Mouse (Mus musculus): Measurements from ENCODE around the gene Dennd1a. TPM values are rescaled to one million over a fixed set of nuclear protein-coding genes. Genes with fewer than 3 reads are reported as not detected.

Dennd1a gene
- total RNA-seq, 2 experiments from 2014 or later: 28.4 to 28.5 TPM

DNA sequence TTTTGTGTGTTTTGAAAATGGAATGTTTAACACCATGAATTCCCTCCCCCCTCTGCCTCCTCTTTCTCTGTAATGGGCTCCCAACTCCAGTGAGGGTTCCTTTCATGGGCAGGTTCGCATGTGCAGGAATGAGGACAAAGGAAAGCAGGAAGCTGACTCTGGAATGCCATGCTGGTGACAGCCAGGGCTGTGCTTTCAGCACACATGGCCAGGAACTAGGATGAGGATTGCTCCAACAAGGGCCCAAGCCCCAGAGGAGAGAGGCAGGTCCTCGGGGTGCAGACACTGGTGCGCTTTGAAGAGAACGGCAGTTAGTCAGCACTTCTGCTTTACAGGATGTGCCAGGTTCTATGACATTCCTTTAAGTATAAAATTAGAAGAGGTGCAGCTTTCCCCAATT, 444.5 kb downstream of the Dennd1a start:
- DNase-seq: no peak
- no peak for TF ChIP-seq CTCF (IDR thresholded peaks at IDR 0.05)
- Histone ChIP-seq H3K27ac (no peak overlapping the region), H3K4me3 (no peak overlapping the region)
- intact Hi-C loops (cut with DNase I): no loop called here

- intact Hi-C loops (cut with DNase I): no loop called here
- no peak for DNase-seq
- H3K27ac ChIP-seq: no peak overlapping the region
- no peak overlapping the region for H3K4me3 ChIP-seq
- no peak for TF ChIP-seq CTCF (IDR thresholded peaks at IDR 0.05)
Observed at GRCm38 (mm10) chr2:37842151-37842569, 445.0 kb downstream of the Dennd1a start.

DNA sequence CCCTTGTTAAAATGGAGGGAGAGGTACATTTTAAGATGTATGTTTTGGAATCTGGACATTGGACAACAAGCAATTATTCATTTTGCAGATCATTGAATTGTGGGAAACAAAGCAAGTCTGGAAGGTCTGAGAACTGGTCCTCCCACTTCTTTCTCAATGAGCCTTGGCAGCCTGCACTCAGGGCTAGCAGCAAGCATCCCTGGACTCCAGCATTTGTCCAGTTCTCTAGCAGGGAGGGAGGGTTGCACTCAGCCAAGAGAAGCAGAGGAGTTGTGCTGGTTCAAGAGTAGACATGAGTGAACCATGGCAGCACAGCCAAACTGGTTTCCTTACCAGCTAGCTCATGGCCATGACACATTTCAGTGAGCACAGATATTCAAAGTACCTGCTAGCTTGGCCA, 447.3 kb downstream of the Dennd1a start:
- TF ChIP-seq CTCF (IDR thresholded peaks at IDR 0.05): no peak
- no peak overlapping the region for H3K4me3 ChIP-seq
- intact Hi-C loops (cut with DNase I): no loop called here
- no peak for DNase-seq
- H3K27ac ChIP-seq: no peak overlapping the region

DNA sequence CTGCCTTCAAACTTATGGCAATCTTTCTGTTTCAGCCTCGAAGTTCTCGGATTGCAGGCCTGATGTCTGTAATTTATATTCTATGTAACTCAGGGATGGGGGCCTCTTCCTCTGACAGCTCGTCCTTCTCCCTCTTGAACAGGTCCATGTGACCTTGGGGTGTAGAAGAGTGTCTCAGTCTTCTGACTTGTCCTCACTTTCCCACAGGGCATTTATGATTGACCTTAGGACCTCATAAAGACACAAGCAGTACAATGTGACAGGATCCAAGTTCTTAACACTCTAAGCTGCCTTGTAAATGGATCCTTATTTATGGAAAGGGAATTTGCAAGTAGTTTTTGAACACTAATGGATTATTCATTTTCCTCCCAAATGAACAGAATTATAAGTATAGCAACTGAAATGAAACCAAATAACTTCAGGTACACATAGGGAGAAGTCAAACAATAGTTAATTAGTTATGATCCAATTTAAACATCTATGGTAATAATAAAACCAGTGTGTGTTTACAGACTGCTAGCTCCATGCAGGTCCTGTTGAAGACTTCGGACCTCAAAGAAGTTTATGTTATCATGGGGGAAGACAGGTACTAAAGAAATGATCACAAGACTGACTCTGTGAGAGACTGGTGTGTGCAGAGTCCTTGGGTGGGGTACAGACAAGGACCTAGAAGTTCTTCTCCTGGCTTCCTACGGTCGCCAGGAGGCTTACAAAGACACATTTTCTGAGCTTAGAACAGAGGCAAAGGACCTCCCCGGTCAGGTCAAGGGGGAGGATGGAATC, 448.8 kb downstream of the Dennd1a start:
- H3K4me3 ChIP-seq: no peak overlapping the region
- intact Hi-C loops (cut with DNase I): no loop called here
- TF ChIP-seq CTCF (IDR thresholded peaks at IDR 0.05): no peak
- H3K27ac ChIP-seq: no peak overlapping the region
- no peak for DNase-seq

- Histone ChIP-seq H3K4me3 (no peak overlapping the region), H3K27ac (no peak overlapping the region)
- no peak for DNase-seq
- intact Hi-C loops (cut with DNase I): no loop called here
- TF ChIP-seq CTCF (IDR thresholded peaks at IDR 0.05): no peak
Observed at GRCm38 (mm10) chr2:37837542-37837941, 449.6 kb downstream of the Dennd1a start.

DNA sequence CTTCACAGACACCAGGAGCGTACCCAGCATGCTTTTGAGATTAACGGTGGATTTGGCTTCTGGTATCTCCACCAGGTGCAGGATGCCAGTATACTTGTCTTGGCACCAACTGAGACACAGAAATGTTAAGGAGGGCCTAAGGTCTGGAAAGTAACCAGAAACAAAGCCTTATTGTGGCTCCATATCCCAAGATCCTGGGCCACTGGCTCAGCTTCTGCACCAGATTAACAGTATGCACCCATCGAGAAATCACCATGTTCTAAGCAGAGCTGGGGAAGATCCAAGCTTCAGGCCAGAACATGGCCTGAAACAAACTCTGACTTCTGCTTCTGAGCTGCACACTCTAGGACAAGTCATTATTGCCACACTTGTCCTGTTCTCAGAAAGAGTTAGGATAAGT, 450.3 kb downstream of the Dennd1a start:
- no peak for TF ChIP-seq CTCF (IDR thresholded peaks at IDR 0.05)
- no peak for DNase-seq
- intact Hi-C loops (cut with DNase I): no loop called here

DNA sequence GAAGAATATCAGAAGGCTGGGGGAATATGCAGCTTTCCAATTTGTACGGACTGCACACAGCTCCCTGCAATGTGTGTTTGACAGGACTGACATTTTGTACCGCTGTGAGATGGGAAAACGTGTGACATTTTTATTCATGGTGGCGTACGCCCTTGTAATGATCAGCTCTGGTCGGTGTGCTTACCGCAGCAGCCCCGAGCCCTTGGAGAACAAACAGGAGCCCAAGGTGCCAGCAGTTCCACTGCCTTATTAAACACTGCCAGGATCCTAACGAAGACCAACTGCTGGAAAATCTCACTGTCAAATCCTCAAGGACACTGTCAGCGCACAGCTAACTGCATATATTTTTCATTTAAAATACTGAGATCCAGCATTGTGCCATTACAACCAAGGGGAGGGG, 454.9 kb downstream of the Dennd1a start:
- no peak for DNase-seq
- no peak overlapping the region for H3K27ac ChIP-seq
- H3K4me3 ChIP-seq: no peak overlapping the region
- TF ChIP-seq CTCF (IDR thresholded peaks at IDR 0.05): no peak
- intact Hi-C loops (cut with DNase I): no loop called here

More for the DNA sequence above, 450.3 kb downstream of the Dennd1a start:
- no peak overlapping the region for H3K27ac ChIP-seq
- no peak overlapping the region for H3K4me3 ChIP-seq

- no peak for DNase-seq
- no peak overlapping the region for H3K4me3 ChIP-seq
- intact Hi-C loops (cut with DNase I): no loop called here
- no peak for TF ChIP-seq CTCF (IDR thresholded peaks at IDR 0.05)
- no peak overlapping the region for H3K27ac ChIP-seq
Observed at GRCm38 (mm10) chr2:37829758-37830275, 457.4 kb downstream of the Dennd1a start.

DNA sequence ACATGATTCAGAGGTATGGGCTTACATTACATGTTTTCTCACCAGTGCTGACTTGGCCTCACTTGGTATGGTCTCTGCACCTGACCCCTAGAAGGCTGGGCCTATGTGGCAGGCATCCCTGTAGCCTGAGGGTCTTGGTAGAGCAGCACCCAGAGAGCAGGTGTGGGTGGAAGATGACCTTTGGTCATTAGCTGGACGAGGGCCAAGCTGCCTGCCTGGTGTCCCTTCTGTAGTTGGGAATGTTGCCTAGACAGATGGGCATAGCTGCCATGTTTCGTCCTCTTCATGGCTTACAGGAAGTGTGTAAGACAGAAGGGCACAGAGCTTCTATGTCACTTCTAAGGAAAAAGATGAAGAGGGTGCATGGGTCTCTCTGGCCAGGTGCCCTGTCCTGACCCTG, 463.4 kb downstream of the Dennd1a start:
- intact Hi-C loops (cut with DNase I): no loop called here
- DNase-seq: no peak
- Histone ChIP-seq H3K27ac (no peak overlapping the region), H3K4me3 (no peak overlapping the region)
- no peak for TF ChIP-seq CTCF (IDR thresholded peaks at IDR 0.05)

DNA sequence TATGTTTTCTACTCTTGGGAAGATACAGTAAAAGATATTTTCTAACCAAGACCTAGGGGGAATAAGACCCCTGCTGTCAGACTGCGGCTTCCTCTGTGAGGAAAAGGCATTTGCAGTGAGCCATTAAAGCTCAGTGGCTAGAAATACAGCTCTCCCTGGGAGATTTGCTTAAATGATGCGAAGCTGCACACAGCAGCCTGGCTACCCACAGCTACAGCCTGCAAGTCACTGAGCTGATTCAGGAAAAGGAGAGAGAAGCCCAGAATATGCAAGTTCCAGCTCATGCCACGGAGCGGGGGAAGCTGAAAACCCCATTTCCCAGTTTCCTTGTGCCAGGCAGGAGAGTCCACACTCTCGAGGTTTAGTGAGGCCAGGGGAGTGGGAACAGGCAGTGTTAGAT, 465.1 kb downstream of the Dennd1a start:
- TF ChIP-seq CTCF (IDR thresholded peaks at IDR 0.05): no peak

GRCm38 (mm10) chr2:37819526-37820152, 467.6 kb downstream of the Dennd1a start:
- intact Hi-C loops (cut with DNase I): no loop called here
- TF ChIP-seq CTCF (IDR thresholded peaks at IDR 0.05): no peak
- Histone ChIP-seq H3K27ac (peak overlapping the region; percentile 54; the same call in 1 of the 2 replicates), H3K4me3 (no peak overlapping the region)
- no peak for DNase-seq

More for the DNA sequence above, 465.1 kb downstream of the Dennd1a start:
- DNase-seq: no peak
- intact Hi-C loops (cut with DNase I): no loop called here
- no peak overlapping the region for H3K4me3 ChIP-seq
- H3K27ac ChIP-seq: no peak overlapping the region

GRCm38 (mm10) chr2:37818761-37819525, 468.2 kb downstream of the Dennd1a start:
- TF ChIP-seq CTCF (IDR thresholded peaks at IDR 0.05): no peak
- Histone ChIP-seq H3K27ac (no peak overlapping the region; the same call in 1 of the 2 replicates), H3K4me3 (no peak overlapping the region)
- intact Hi-C loops (cut with DNase I): no loop called here
- no peak for DNase-seq

DNA sequence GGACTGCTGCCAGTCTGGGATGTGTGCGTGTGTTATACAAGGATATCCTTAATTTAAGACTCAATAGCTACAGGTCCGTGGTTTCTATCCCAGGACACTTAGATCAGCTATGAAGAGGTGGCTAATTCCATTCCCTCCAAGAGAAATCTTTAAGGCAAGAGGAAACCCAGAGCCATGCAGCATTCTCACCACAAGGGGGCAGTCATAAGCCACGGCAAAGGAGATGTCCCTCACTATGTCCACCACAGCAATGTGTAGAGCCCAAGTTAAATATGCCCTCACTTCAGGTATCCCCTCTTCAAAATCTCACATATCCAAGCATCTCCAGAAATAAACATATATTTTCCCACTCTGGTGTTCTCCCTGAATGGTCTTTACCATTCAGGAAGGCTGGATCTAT, 471.5 kb downstream of the Dennd1a start:
- DNase-seq: peak; percentile 81
- intact Hi-C loops (cut with DNase I): loop anchor here (1.0 kb wide), 1 partner anchor 561 kb away; no protein-coding TSS in a partner anchor
- TF ChIP-seq CTCF (IDR thresholded peaks at IDR 0.05): peak; percentile 99; the same call in 1 of the 2 replicates

More for the DNA sequence above, 471.5 kb downstream of the Dennd1a start:
- no peak overlapping the region for H3K4me3 ChIP-seq
- H3K27ac ChIP-seq: no peak overlapping the region
